Mouse (Mus musculus): ENCODE data around the gene Ttc21a.

Ttc21a gene

GRCm38 (mm10) chr9:119975286-119975685 is 37.9 kb downstream of the Ttc21a start:
- no peak for DNase-seq (ENCODE audit: low spot score in 2 of 2)

DNA sequence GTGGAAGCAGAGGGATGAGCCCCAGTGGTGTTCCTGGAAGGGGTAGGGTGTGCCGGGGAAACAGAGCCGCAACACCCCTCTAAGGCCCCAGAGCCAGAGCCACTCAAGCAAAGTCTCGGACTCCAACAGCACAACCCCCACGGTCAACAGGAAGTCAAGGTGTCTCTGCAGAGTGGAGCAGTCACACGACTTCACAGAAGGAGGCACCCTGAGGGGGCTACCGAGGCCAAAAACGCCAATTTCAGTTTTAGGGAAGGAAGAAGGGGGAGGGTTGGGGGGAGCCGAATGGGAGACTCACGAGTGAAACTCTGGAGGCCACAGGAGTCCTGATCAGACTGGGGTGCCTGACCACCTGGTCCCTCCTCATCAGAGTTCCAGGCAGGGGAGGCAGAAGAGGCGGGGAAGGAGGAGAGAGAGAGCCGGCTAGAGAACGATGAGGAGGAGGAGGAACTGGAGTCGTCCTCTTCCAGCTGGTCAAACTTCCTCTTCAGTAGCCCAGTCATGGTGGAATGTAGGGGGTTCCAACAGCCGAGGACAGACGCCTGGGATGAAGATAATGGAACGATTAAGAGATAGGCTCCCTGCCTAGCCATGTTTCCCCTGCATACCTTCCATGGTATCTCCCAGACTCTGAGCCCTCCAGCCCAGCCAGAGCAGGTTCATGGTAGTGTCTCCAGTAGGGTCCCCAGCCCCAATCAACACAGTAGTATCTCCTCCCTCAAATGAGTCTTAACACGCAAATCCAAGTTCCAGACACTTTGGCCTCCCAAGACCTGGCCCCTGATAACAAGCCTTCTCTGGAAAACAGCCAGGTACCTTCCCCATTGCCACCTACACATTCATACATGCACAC is 39.5 kb downstream of the Ttc21a start:
- peak; percentile 40 to 44 for DNase-seq (ENCODE audit: low spot score in 2 of 2)

GRCm38 (mm10) chr9:119977557-119978060 is 40.2 kb downstream of the Ttc21a start:
- no peak for DNase-seq (ENCODE audit: low spot score in 2 of 2)

DNA sequence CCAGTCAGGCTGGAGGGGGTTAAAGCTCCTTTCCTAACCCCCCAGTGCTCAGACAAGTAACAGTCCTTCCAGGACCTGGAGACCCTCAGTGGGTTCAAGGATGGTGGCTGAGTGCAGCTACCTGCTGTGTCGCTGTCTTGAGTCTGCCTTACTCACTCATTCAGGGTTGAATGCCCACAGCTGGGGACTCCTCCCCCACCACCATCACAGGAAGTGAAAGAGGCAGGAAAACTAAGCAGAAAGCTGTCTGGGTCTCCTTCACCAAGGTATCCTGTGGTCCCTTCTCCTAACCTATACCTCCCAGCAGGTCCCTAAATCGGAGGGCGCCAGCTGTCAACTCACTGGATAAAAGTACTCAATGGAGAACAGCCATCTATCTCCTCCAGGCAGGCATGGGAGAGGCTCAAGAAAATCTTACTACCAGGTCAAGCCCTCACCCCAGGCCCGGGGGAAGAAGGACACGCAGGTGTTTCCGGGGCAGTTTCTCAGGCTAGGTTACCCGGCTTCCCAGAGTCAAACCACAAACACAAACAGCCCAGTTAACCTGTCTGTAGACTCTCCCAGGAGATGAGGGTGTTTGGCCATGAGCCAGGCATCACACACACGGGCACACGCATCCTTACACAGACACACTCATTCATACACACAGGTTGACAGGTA is 40.9 kb downstream of the Ttc21a start:
- DNase-seq (ENCODE audit: low spot score in 2 of 2) = peak; percentile 73 to 78

DNA sequence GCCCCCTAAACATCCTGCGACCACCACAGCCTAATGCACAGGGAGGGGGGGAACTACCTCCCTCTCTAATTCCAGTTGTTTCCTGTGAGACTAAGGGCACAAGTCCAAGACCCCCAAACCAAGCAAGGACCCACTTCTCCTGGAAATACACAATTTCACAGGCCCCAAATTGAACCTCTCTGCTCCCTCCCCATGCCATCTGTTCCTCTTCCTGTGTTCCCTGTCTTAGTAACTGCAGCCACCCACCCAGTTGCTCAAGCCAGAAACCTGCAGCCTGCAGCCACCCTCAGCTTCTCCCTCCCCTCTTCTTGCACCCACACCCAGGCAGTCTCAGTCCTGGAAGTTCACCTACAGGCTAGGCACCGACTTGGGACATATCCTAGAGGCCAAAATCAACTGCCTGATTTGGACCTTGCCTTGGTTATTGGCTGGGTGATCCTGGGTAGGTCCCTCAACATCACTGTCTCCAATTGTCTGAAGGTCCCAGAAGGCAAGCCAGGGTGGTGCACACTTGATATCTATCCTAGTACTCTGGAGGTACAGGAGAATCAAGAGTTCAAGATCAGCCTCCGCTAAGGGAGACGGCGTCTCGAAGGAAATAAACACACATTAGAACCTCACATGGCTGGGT is 41.5 kb downstream of the Ttc21a start:
- DNase-seq (ENCODE audit: low spot score in 2 of 2) = no peak

GRCm38 (mm10) chr9:119979749-119980148 is 42.3 kb downstream of the Ttc21a start:
- DNase-seq (ENCODE audit: low spot score in 2 of 2) = no peak

DNA sequence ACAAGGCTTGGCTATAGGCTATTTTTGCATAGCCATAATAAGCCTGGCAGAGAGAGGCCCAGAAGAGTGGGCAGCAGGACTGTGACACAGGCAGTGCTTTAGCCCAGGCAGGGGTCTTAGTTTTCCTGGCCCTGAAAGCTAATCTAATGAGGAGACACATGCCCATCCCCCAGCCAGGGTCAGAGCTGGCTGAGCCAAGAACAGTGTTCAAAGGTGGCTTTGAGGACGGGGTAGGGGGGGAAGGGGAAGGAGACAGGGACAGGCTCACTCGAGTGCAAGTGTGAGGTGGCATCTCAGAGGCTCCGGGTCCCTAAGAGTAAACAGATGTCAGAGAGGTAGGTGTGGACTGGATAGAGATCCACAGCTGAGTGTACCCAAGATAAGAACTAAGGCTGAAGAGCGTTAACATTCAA is 43.4 kb downstream of the Ttc21a start:
- peak in 1 of 2 experiments; percentile 40 for DNase-seq (ENCODE audit: low spot score in 2 of 2)

GRCm38 (mm10) chr9:119981183-119982179 is 44.1 kb downstream of the Ttc21a start:
- DNase-seq (ENCODE audit: low spot score in 2 of 2) = peak; percentile 82 to 87

- DNase-seq (ENCODE audit: low spot score in 2 of 2) = peak; percentile 80
These were observed 44.9 kb downstream of the Ttc21a start for GRCm38 (mm10) chr9:119982241-119982811.

GRCm38 (mm10) chr9:119982956-119983551 is 45.6 kb downstream of the Ttc21a start:
- DNase-seq (ENCODE audit: low spot score in 2 of 2) = peak; percentile 72 to 81

- DNase-seq (ENCODE audit: low spot score in 2 of 2) = peak; percentile 79 to 81
These were observed 46.5 kb downstream of the Ttc21a start for GRCm38 (mm10) chr9:119983585-119984535.

DNA sequence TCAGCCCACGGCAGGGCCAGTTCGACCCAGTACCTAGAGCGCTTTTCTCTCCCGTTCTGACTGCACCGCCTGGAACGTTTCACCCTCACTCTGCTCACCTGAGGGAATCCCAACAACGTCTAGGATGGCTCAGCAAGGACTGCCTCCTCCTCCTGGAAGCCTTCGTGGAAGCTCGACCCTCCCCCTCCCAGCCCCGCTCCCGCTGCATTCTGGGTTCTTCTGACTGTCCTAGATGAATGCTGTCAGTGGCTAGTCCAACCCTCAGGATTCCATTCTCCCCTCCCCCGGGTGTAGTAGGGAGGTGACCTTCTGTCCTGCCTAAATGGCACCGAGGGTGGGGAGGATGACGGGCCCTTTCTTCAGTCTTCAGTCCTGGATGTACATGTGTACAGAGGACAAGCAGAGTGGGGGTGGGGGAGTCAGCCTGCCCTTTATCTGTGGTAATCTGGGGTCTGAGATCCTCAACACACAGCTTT is 47.2 kb downstream of the Ttc21a start, which contains the start of gene Csrnp1:
Gene Csrnp1, minus strand, starts transcription at position 123 of the 476 bp plus-strand sequence.
- DNase-seq (ENCODE audit: low spot score in 2 of 2) = peak; percentile 42 to 45

DNA sequence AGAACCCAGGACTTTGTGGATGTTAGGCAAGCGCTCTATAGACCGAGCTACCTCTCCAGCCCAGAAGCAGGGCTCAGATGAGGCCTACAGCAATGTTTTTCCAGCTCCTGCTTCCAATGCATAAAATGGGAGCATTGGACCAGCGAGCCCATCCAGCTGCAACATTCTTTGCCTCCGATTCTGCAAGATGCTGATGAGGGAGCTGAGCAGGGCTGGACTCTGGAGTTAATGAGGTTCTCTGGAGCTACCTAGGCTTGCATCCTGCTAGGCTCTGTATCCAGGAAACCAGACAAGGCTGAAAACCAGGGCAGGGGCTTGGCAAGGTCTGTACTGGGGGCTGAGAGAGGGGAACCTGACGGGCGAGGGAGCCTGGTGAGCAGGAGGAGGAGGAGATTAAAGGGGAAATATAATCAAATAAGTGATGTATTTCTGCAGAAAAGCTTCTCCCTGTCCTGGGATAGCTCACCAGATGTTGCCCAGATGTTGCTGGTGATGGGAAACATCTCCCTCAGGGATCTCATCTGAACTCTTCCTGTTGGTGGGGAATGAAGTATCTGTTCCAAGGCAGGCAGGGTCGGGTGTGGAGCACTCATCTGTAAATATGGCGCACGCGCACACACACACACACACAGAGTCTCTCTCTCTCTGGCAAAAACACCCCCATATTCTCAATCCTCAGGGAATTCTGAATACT is 48.6 kb downstream of the Ttc21a start:
- no peak for DNase-seq (ENCODE audit: low spot score in 2 of 2)

- no peak for DNase-seq (ENCODE audit: low spot score in 2 of 2)
These were observed 50.9 kb downstream of the Ttc21a start for GRCm38 (mm10) chr9:119988304-119988703.

- DNase-seq (ENCODE audit: low spot score in 2 of 2) = no peak
These were observed 53.9 kb downstream of the Ttc21a start for GRCm38 (mm10) chr9:119991310-119991709.

DNA sequence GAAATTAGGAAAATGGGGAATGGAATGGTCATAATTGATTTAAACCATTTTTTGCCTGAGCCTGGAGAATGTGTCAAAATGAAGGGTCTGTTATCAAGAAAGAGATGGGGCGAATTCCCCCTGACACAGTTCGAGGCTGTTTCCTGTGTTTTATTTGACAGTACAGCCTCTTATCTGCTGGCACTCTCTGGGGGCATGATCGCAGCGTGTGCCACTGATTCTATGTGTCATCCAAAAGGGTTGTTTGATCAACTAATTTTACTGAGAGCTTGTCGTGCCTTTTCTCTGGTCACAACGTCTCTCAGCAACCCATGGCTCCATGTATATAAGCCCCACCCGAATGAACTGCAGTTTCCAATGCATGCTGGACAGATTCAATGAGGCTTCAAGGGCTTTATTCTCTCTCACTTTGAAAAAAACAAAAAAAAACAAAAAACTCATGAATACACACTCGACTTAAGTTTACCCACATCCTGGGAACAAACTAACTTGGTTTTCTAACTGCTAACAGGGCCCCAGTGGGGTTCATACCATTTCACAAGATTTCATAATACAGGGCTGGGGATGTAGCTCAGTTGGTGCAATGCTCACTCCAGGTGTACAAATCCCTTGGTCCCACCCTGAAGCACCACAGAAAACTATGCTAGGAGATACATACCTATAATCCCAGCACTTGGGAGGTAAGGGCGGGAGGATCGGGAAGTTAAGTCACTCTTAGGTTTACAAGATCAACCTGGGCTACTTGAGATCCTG is 55.9 kb downstream of the Ttc21a start:
- no peak for DNase-seq (ENCODE audit: low spot score in 2 of 2)

- DNase-seq (ENCODE audit: low spot score in 2 of 2) = no peak
These were observed 56.8 kb downstream of the Ttc21a start for GRCm38 (mm10) chr9:119994207-119994606.

DNA sequence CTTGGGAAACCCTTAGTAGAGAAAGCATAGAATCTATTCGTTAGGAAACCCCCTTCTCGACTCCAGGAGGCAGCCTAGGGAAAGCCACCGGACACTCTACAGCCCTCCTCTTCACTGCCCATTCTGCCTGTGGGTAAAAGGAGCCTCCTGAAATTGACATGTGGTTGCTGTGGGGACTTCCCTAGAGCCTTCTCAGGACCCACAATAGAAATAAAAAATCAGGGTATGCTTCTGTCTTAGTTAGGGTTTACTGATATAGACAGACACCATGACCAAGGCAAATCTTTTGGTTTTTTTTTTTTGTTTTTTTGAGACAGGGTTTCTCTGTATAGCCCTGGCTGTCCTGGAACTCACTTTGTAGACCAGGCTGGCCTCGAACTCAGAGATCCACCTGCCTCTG is 58.7 kb downstream of the Ttc21a start:
- no peak for DNase-seq (ENCODE audit: low spot score in 2 of 2)

Data from thymus, postnatal 10 days (tissue).